Mouse (Mus musculus) midbrain, embryonic 10.5 days (tissue): Measurements from ENCODE around the gene Calm3. TPM values are rescaled to one million over a fixed set of nuclear protein-coding genes. Genes with fewer than 3 reads are reported as not detected.

Experiments
- DNase-seq: peaks from one replicate; pipeline ENCODE4 v3.0.0-alpha.2; 2017; ENCODE audit warnings: low spot score
- H3K27ac ChIP-seq: fragments of 300-500 bp; sonication (generic); replicated peaks from 2 replicates; pipeline ENCODE4 v1.5.1; 2016; ENCODE audit warnings: mild to moderate bottlenecking
- H3K27me3 ChIP-seq: fragments of 300-500 bp; sonication (generic); 2 replicates; pipeline ENCODE4 v1.6.1; 2016; ENCODE audit warnings: low read depth, mild to moderate bottlenecking; ENCODE audit not compliant: poor library complexity, severe bottlenecking
- H3K36me3 ChIP-seq: fragments of 300-500 bp; sonication (generic); 2 replicates; pipeline ENCODE4 v1.6.1; 2016; ENCODE audit warnings: mild to moderate bottlenecking, moderate library complexity
- H3K4me1 ChIP-seq: fragments of 300-500 bp; sonication (generic); 2 replicates; pipeline ENCODE4 v1.6.1; 2016
- H3K4me3 ChIP-seq: fragments of 300-500 bp; sonication (generic); 2 replicates; pipeline ENCODE4 v1.5.1; 2016; ENCODE audit warnings: mild to moderate bottlenecking, moderate library complexity
- H3K9me3 ChIP-seq: fragments of 300-500 bp; sonication (generic); replicated peaks from 2 replicates; pipeline ENCODE4 v1.6.1; 2016; ENCODE audit warnings: mild to moderate bottlenecking
- WGBS: fragments of 180-500 bp; shearing (Covaris S2); methylation state at CpG from one replicate; pipeline ENCODE4 v1.1.7; 2016; 5-methylcytosine and 5-hydroxymethylcytosine counted together
- polyA plus RNA-seq: library from polyadenylated mRNA; unstranded; fragments of >200 nt; fragmentation: Nextera tagmentation; extraction: Ambion mirVana; gene quantifications from 2 replicates; pipeline ENCODE4 v1.2.1, GENCODE M21; 2016

The Calm3 gene
- polyA plus RNA-seq, 1 experiment from 2014 or later = 174 TPM

- Histone ChIP-seq H3K9me3 (no peaks in the 10 kb centered on the region), H3K36me3 (no peaks in the 10 kb centered on the region), H3K4me1 (peaks cover 64% of the 10 kb centered on the region), H3K27me3 (peaks cover 75% of the 10 kb centered on the region), H3K4me3 (no peak overlapping the region), H3K27ac (no peak overlapping the region)
- DNase-seq = no peak
- WGBS = 49% methylated on average over 8 of the region's 8 CpGs
Observed at GRCm38 (mm10) chr7:16948923-16949458, 25.1 kb upstream of the Calm3 start.

GRCm38 (mm10) chr7:16947959-16948361, 24.0 kb upstream of the Calm3 start:
- no peak for DNase-seq
- Histone ChIP-seq H3K9me3 (no peaks in the 10 kb centered on the region), H3K27me3 (peaks cover 85% of the 10 kb centered on the region), H3K36me3 (no peaks in the 10 kb centered on the region), H3K27ac (no peak overlapping the region), H3K4me3 (peak overlapping the region; percentile 69), H3K4me1 (peaks cover 72% of the 10 kb centered on the region)
- WGBS = 20% methylated on average over 4 of the region's 4 CpGs

GRCm38 (mm10) chr7:16947349-16947895, 23.5 kb upstream of the Calm3 start:
- no peak for DNase-seq
- peak overlapping the region; percentile 69 for H3K4me3 ChIP-seq
- no peaks in the 10 kb centered on the region for H3K9me3 ChIP-seq
- no peaks in the 10 kb centered on the region for H3K36me3 ChIP-seq
- 16% methylated on average over 22 of the region's 22 CpGs for whole genome bisulfite sequencing
- H3K27me3 ChIP-seq = peaks cover 84% of the 10 kb centered on the region
- peaks cover 74% of the 10 kb centered on the region for H3K4me1 ChIP-seq
- H3K27ac ChIP-seq = peak overlapping the region; percentile 59; the same call in 1 of the 2 replicates

- H3K27ac ChIP-seq = peak overlapping the region; percentile 59
- DNase-seq = peak; percentile 47
- peaks cover 78% of the 10 kb centered on the region for H3K27me3 ChIP-seq
- WGBS = 1% methylated on average over 53 of the region's 53 CpGs
- no peaks in the 10 kb centered on the region for H3K9me3 ChIP-seq
- peaks cover 74% of the 10 kb centered on the region for H3K4me1 ChIP-seq
- no peaks in the 10 kb centered on the region for H3K36me3 ChIP-seq
- peak overlapping the region; percentile 69 for H3K4me3 ChIP-seq
Observed at GRCm38 (mm10) chr7:16946441-16947348, 22.8 kb upstream of the Calm3 start.

- Histone ChIP-seq H3K4me1 (peaks cover 69% of the 10 kb centered on the region), H3K9me3 (no peaks in the 10 kb centered on the region), H3K36me3 (no peaks in the 10 kb centered on the region), H3K27me3 (peaks cover 76% of the 10 kb centered on the region), H3K4me3 (peak overlapping the region; percentile 69), H3K27ac (no peak overlapping the region; the same call in 1 of the 2 replicates)
- WGBS = 12% methylated on average over 17 of the region's 17 CpGs
- peak; percentile 41 for DNase-seq
Observed at GRCm38 (mm10) chr7:16945419-16945818, 21.5 kb upstream of the Calm3 start.

GRCm38 (mm10) chr7:16944808-16945315, 20.9 kb upstream of the Calm3 start:
- no peak for DNase-seq
- Histone ChIP-seq H3K4me1 (peaks cover 69% of the 10 kb centered on the region), H3K36me3 (no peaks in the 10 kb centered on the region), H3K27me3 (peaks cover 76% of the 10 kb centered on the region), H3K4me3 (peak overlapping the region; percentile 69), H3K9me3 (no peaks in the 10 kb centered on the region), H3K27ac (peak overlapping the region; percentile 77)
- under 1% methylated on average over 22 of the region's 22 CpGs for WGBS

- no peaks in the 10 kb centered on the region for H3K9me3 ChIP-seq
- peaks cover 71% of the 10 kb centered on the region for H3K27me3 ChIP-seq
- H3K36me3 ChIP-seq = no peaks in the 10 kb centered on the region
- 17% methylated on average over 36 of the region's 36 CpGs for WGBS
- peak within 1 kb of the TSS; percentile 69 for H3K4me3 ChIP-seq
- peak within 1 kb of the TSS; percentile 77 for H3K27ac ChIP-seq
- DNase-seq = peak; percentile 93
- H3K4me1 ChIP-seq = peaks cover 64% of the 10 kb centered on the region
Observed at GRCm38 (mm10) chr7:16944061-16944807, 20.3 kb upstream of the Calm3 start, which contains the start of gene Pnmal2. Gene Pnmal2, plus strand, starts transcription at chr7:16944682.

GRCm38 (mm10) chr7:16942861-16943260, 18.9 kb upstream of the Calm3 start:
- Histone ChIP-seq H3K9me3 (no peaks in the 10 kb centered on the region), H3K4me1 (peaks cover 70% of the 10 kb centered on the region), H3K36me3 (no peaks in the 10 kb centered on the region), H3K4me3 (no peak overlapping the region), H3K27me3 (peaks cover 57% of the 10 kb centered on the region), H3K27ac (no peak overlapping the region)
- DNase-seq = no peak
- WGBS = 69% methylated on average over 4 of the region's 4 CpGs

- Histone ChIP-seq H3K27me3 (peaks cover 31% of the 10 kb centered on the region), H3K36me3 (no peaks in the 10 kb centered on the region), H3K4me3 (no peak overlapping the region), H3K9me3 (no peaks in the 10 kb centered on the region), H3K4me1 (peaks cover 44% of the 10 kb centered on the region), H3K27ac (peak overlapping the region; percentile 55; the same call in 1 of the 2 replicates)
- 61% methylated on average over 7 of the region's 7 CpGs for WGBS
- no peak for DNase-seq
Observed at GRCm38 (mm10) chr7:16940292-16940691, 16.4 kb upstream of the Calm3 start.

- Histone ChIP-seq H3K4me1 (peaks cover 31% of the 10 kb centered on the region), H3K27me3 (peaks cover 15% of the 10 kb centered on the region; the same call in 1 of the 2 replicates), H3K27ac (0 out of 2 replicates have a peak overlapping the region, but pooled peaks have one; percentile 38), H3K9me3 (no peaks in the 10 kb centered on the region), H3K36me3 (no peaks in the 10 kb centered on the region), H3K4me3 (0 out of 2 replicates have a peak overlapping the region, but pooled peaks have one; percentile 7)
- 73% methylated on average over 17 of the region's 17 CpGs for WGBS
- DNase-seq = peak; percentile 47
Observed at GRCm38 (mm10) chr7:16938117-16938791, 14.3 kb upstream of the Calm3 start.

- WGBS = 39% methylated on average over 4 of the region's 4 CpGs
- peak; percentile 16 for DNase-seq
- Histone ChIP-seq H3K9me3 (no peaks in the 10 kb centered on the region), H3K27me3 (peaks cover 10% of the 10 kb centered on the region; the same call in 1 of the 2 replicates), H3K4me3 (no peak overlapping the region), H3K4me1 (peaks cover 34% of the 10 kb centered on the region), H3K27ac (no peak overlapping the region), H3K36me3 (no peaks in the 10 kb centered on the region)
Observed at GRCm38 (mm10) chr7:16937312-16937711, 13.4 kb upstream of the Calm3 start.
